Mouse (Mus musculus) regulatory T cell (primary cell): ENCODE data around the gene BC030867.

ENCODE experiments used
- in situ Hi-C: fragments of 300-600 bp; cut with MboI, MseI; formaldehyde crosslinking; loops from one replicate; pipeline ENCODE4 v1.15.1; 2025; ENCODE audit warnings: high pct_unique_total_duplicates

Gene BC030867

GRCm38 (mm10) chr11:102311966-102312365, 63.3 kb downstream of the BC030867 start:
- in situ Hi-C loops, result loop anchor here (5.0 kb wide), 1 partner anchor 120 kb away; the partner anchor contains the start of gene Grn

DNA sequence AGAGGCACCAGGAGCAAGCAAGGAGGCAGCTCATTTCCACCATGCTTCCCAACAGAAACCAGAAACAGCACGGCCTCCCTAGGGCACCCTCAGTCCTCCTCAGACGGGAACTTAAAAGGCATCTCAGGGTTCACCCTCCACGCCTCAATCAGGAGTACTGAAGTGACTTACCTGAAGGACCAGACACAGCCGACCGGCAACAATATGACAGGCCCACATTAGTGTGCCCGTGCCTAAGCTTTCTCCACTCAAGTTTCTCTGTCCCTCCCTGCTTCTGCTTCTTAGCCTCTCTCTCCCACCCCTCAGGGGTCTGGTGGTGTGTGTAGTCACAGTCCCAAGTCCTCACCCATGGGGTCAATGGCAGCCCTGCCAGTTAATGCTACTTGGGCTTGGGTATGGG, 63.9 kb downstream of the BC030867 start:
- in situ Hi-C loops, result loop anchor here (5.0 kb wide), 1 partner anchor 120 kb away; the partner anchor contains the start of gene Grn

GRCm38 (mm10) chr11:102314321-102314720, 65.6 kb downstream of the BC030867 start:
- in situ Hi-C loops, result loop anchor here (5.0 kb wide), 1 partner anchor 118 kb away; the partner anchor contains the start of gene Grn
